Mouse (Mus musculus): ENCODE data around the gene AL732309.1. TPM values are rescaled to one million over a fixed set of nuclear protein-coding genes. Genes with fewer than 3 reads are reported as not detected.

The AL732309.1 gene
- polyA plus RNA-seq, 1 experiment from 2014 or later, result 5.7 TPM

Other genes starting within 250 kb of the AL732309.1 start
- 77.8 and 90.6 TPM in 2 replicates for gene Nsmf, start 192.5 kb downstream of the AL732309.1 start, polyA plus RNA-seq (2016; fragmentation: Nextera tagmentation; extraction: Ambion mirVana)
- gene Entpd8, start 166.6 kb downstream of the AL732309.1 start, polyA plus RNA-seq (2016; fragmentation: Nextera tagmentation; extraction: Ambion mirVana), result not detected in 2 replicates
- 0.13 TPM in 1 of 2 replicates, not detected in the other for gene Noxa1, start 151.7 kb downstream of the AL732309.1 start, polyA plus RNA-seq (2016; fragmentation: Nextera tagmentation; extraction: Ambion mirVana)
- 20.6 and 23.1 TPM in 2 replicates for gene Nrarp, start 66.1 kb downstream of the AL732309.1 start, polyA plus RNA-seq (2016; fragmentation: Nextera tagmentation; extraction: Ambion mirVana)
- gene Tor4a, start 50.0 kb downstream of the AL732309.1 start, polyA plus RNA-seq (2016; fragmentation: Nextera tagmentation; extraction: Ambion mirVana), result 2.9 and 3.2 TPM in 2 replicates
- gene Nelfb, start 35.4 kb downstream of the AL732309.1 start, polyA plus RNA-seq (2016; fragmentation: Nextera tagmentation; extraction: Ambion mirVana), result 118 and 121 TPM in 2 replicates
- gene Stpg3, start 32.2 kb downstream of the AL732309.1 start, polyA plus RNA-seq (2016; fragmentation: Nextera tagmentation; extraction: Ambion mirVana), result not detected in 2 replicates
- not detected in 2 replicates for gene Fam166a, start 28.1 kb downstream of the AL732309.1 start, polyA plus RNA-seq (2016; fragmentation: Nextera tagmentation; extraction: Ambion mirVana)
- 481 and 489 TPM in 2 replicates for gene Tubb4b, start 22.2 kb downstream of the AL732309.1 start, polyA plus RNA-seq (2016; fragmentation: Nextera tagmentation; extraction: Ambion mirVana)
- gene Slc34a3, start 12.5 kb downstream of the AL732309.1 start, polyA plus RNA-seq (2016; fragmentation: Nextera tagmentation; extraction: Ambion mirVana), result not detected in 2 replicates
- not detected in 2 replicates for gene Rnf224, start 10.1 kb downstream of the AL732309.1 start, polyA plus RNA-seq (2016; fragmentation: Nextera tagmentation; extraction: Ambion mirVana)
- gene Rnf208, start 4.6 kb downstream of the AL732309.1 start, polyA plus RNA-seq (2016; fragmentation: Nextera tagmentation; extraction: Ambion mirVana), result 6.5 and 7.2 TPM in 2 replicates
- 0.26 TPM in 1 of 2 replicates, not detected in the other for gene Cysrt1, start 4.4 kb downstream of the AL732309.1 start, polyA plus RNA-seq (2016; fragmentation: Nextera tagmentation; extraction: Ambion mirVana)
- gene Tmem203, start 8.6 kb upstream of the AL732309.1 start, polyA plus RNA-seq (2016; fragmentation: Nextera tagmentation; extraction: Ambion mirVana), result 20.5 and 20.7 TPM in 2 replicates
- 8.7 TPM in 2 replicates for gene Tprn, start 15.8 kb upstream of the AL732309.1 start, polyA plus RNA-seq (2016; fragmentation: Nextera tagmentation; extraction: Ambion mirVana)
- gene Ssna1, start 25.6 kb upstream of the AL732309.1 start, polyA plus RNA-seq (2016; fragmentation: Nextera tagmentation; extraction: Ambion mirVana), result 217 and 218 TPM in 2 replicates
- gene Anapc2, start 25.6 kb upstream of the AL732309.1 start, polyA plus RNA-seq (2016; fragmentation: Nextera tagmentation; extraction: Ambion mirVana), result 141 and 151 TPM in 2 replicates
- not detected in 2 replicates for gene Tmem210, start 41.3 kb upstream of the AL732309.1 start, polyA plus RNA-seq (2016; fragmentation: Nextera tagmentation; extraction: Ambion mirVana)
- not detected in 2 replicates for gene Lrrc26, start 43.1 kb upstream of the AL732309.1 start, polyA plus RNA-seq (2016; fragmentation: Nextera tagmentation; extraction: Ambion mirVana)
- gene Grin1, start 72.3 kb upstream of the AL732309.1 start, polyA plus RNA-seq (2016; fragmentation: Nextera tagmentation; extraction: Ambion mirVana), result 0.19 and 0.93 TPM in 2 replicates
- gene Man1b1, start 85.5 kb upstream of the AL732309.1 start, polyA plus RNA-seq (2016; fragmentation: Nextera tagmentation; extraction: Ambion mirVana), result 57.2 and 58.9 TPM in 2 replicates
- gene Dpp7, start 109.5 kb upstream of the AL732309.1 start, polyA plus RNA-seq (2016; fragmentation: Nextera tagmentation; extraction: Ambion mirVana), result 19.7 and 21.8 TPM in 2 replicates
- 7.2 and 7.8 TPM in 2 replicates for gene Uap1l1, start 118.8 kb upstream of the AL732309.1 start, polyA plus RNA-seq (2016; fragmentation: Nextera tagmentation; extraction: Ambion mirVana)
- 63.4 and 69.0 TPM in 2 replicates for gene Sapcd2, start 125.5 kb upstream of the AL732309.1 start, polyA plus RNA-seq (2016; fragmentation: Nextera tagmentation; extraction: Ambion mirVana)
- gene Entpd2, start 149.0 kb upstream of the AL732309.1 start, polyA plus RNA-seq (2016; fragmentation: Nextera tagmentation; extraction: Ambion mirVana), result 0.15 and 0.31 TPM in 2 replicates
- gene Npdc1, start 152.5 kb upstream of the AL732309.1 start, polyA plus RNA-seq (2016; fragmentation: Nextera tagmentation; extraction: Ambion mirVana), result 10.9 and 12.6 TPM in 2 replicates
- not detected in 2 replicates for gene Fut7, start 176.4 kb upstream of the AL732309.1 start, polyA plus RNA-seq (2016; fragmentation: Nextera tagmentation; extraction: Ambion mirVana)
- 3.5 and 5.3 TPM in 2 replicates for gene Abca2, start 181.8 kb upstream of the AL732309.1 start, polyA plus RNA-seq (2016; fragmentation: Nextera tagmentation; extraction: Ambion mirVana)
- gene Clic3, start 210.0 kb upstream of the AL732309.1 start, polyA plus RNA-seq (2016; fragmentation: Nextera tagmentation; extraction: Ambion mirVana), result 0.68 and 1.0 TPM in 2 replicates
- gene Paxx, start 214.2 kb upstream of the AL732309.1 start, polyA plus RNA-seq (2016; fragmentation: Nextera tagmentation; extraction: Ambion mirVana), result 23.2 and 23.6 TPM in 2 replicates
- 0.35 and 0.50 TPM in 2 replicates for gene Ptgds, start 223.2 kb upstream of the AL732309.1 start, polyA plus RNA-seq (2016; fragmentation: Nextera tagmentation; extraction: Ambion mirVana)
- not detected in 2 replicates for gene Lcn12, start 247.0 kb upstream of the AL732309.1 start, polyA plus RNA-seq (2016; fragmentation: Nextera tagmentation; extraction: Ambion mirVana)

Data from limb, embryonic 12.5 days (tissue).